Mouse (Mus musculus) cerebellum, postnatal 14 days (tissue): Measurements from ENCODE around the gene Frmd3.
"Not testable (repeated sequence)": the region's sequence is repeated elsewhere in the genome, so short reads cannot be mapped to it uniquely, and the experiment has no call there.

ENCODE experiments used
- DNase-seq, 2 experiments: peaks; one replicate each; pipeline ENCODE4 v3.0.0; 2021; ENCODE audit warnings: mixed read lengths in 2 of 2

Gene Frmd3

DNA sequence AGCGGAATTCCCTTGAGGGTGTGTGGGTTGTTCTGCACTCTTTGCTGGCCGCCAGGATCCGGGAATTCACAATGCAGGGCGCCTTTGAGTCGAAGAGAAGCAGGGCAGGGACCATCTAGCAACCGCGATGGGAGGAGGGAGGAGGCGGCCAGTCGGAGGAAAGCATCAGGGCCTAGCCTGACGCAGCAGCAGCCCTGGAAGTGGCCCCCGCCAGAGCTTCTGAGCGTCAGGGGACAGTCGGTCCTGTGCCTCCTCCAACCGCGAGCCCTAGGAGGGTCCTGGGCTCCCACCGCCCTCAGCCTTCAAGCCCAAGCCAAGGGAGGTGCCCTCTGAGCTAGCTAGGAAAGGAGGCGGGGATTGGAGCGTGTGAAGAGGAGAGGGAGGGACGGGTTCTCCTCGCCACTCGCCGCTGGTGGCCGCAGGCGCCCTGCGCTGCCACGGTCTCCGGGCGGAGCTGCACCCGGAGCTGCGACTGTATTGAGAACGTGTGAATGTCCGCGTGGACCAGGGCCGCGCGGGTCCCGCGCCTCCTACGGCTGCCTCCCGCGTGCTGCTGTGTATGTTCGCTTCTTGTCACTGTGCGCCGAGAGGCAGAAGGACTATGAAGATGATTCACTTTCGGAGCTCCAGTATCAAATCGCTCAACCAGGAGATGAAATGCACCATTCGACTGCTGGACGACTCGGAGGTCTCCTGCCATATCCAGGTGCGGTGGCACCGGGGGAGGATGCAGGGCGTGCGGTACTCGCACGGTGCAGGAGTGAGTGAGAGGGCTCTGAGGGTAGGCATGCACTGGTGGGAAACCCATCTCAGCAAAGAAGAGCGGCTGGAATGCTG lies at the start of gene Frmd3:
Gene Frmd3 (plus strand): TSS at position 232 of the 837 bp plus-strand sequence.
- peak; percentile 75 to 81 for DNase-seq

DNA sequence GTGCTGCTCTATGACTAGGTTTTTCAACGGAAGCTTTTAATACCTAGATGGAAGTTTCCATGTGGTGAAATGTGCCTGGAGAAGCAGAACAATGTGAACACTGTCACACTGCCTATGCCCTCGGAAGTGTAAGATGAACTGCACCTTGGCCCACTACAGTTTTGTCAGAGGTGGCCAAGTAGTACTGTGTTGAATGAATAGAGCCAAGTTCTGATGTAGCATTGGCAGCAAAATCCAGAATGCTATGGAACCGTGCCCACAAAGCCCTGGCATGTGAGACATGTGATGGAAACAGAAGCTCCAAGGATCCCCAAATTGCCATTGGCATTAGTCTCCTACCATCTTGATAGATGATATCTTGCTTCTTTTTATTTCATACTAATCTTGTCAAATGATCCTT lies 32.8 kb upstream of the Frmd3 start:
- peak; percentile 90 to 91 for DNase-seq

DNA sequence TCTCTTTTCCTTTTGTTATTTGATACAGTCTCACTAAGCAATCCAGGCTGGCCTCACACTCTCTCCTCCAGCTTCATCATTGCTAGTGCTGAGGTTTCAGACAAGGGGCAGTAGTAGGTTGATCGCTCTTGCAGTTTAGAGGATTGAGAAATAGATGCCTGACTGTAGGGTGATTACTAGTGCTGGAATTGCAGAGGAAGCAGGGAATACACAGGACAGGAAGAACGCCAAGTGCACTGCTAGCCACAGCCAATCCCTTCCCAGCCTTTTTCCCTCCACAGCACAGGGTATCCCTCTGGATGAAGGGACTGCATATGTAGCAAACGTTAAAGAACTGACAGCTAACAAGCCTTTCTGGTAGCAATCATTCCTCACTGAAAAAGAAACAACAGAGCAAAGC lies 965 bp upstream of the Frmd3 start:
- DNase-seq = peak; percentile 2 to 17

DNA sequence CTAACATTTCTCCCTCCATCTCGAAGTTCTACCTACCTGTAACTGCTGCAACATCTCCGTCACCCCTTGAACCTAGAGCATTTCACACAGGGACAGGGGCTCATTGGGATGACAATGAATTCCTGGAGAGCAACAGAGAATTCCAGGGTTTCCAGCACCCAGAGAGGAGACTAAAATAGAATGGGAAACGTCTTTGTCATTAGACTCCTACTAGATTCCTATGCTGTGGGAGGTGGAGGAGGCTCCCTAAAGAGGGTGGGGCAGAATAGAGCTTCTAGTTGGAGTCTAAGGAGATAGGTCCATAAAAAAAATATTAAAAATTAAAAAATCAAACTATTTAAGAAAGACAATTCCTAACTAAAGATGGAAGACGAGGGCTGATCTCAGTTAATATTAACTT lies 542 bp upstream of the Frmd3 start:
- peak; percentile 1 to 23 for DNase-seq

DNA sequence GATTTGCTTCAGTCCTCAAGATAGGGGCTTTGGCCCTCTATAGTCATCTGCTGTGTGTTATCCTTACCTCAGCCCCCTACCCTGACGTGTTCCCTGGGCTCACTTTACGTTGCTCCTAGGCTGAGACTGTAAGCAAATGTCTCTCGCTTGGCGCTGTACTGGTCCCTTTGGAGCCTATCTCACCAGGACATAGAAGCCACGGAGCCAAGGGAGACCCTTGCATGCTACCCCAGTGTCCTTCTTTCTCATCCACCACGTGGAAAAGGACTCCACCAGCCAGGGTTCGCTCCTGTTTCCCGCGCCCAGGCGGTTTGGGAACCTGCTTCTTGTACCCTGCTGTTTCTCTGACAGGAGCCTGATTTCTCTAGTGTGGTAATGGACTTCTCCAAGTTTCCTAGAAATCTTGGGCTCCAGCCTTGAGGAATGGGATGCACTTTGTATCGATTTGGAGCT lies 832 bp downstream of the Frmd3 start:
- DNase-seq = peak; percentile 29 to 45

DNA sequence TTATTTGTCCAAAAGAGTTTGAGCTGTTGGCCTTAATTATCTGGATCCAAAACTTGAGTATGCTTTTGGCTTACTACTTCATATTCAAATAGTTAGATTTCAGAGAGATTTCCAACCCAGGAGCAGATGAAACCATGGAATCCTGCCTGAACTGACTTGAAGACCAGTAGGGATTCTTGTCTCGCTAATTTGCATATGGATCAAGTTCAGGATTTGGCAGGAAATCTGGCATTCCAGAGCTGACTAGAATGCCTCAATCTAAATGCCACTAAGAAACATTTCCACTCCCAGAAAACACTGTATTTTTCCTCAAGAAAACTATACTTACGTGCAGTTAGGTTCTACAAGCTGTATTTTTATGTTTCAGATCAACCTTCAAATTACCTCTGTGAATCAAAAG lies 6.8 kb downstream of the Frmd3 start:
- peak in 1 of 2 experiments; percentile 42 for DNase-seq

DNA sequence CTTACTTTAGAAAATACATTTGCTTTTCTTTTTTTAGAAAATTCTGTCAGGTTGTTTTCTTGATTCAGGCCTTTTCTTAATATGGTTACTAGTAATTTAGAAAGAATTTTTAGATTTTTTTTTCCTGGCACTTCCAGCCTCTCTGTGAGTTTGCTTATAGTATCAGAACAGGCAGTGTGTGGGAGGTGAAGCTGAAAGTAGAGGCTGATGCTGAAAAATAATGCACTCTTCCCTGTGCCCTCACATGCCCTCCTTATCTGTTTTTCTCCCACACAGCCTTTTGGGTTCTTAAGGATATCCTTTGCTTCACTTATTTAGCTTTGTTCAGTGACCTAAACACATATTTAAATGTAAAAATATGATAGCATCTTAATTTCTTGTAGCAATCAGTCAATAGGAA lies 30.0 kb downstream of the Frmd3 start:
- DNase-seq = no peak

DNA sequence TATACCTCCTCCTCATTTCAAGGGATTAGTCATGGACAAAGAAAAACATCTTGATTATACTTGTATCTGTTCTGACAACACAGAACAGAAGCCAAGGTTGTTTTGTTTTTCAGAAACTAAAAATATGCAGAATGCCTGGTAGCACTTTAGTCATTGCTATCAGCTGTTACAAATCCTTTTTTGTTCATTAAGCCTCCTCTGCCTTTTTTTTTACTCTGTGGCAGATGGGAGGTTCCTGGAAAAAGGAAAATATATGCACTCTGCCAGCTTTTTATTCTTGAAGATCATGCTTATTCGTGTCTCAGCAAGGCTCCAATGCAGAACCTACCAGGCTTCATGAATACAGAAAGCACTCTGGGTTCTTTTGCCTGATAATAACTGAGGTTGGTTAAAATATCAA lies 38.5 kb downstream of the Frmd3 start:
- no peak for DNase-seq

DNA sequence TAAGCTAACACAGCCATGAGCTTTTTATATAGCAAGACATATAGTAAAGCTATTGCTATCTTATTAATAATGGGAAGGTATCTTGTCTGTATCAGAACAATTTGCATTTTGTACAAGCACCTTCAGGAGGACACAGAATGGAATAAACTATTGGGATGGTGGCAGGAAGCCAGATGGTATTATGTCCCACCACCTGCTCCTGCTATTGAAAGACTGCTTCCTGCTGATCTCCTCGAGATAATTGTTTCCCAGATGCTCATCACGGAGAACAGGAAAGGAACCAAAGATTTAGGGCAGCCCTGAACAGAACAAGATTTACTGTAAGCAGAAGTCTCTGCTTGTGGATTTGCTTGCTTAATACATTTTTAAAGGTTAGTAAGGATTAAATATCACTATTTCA lies 63.5 kb downstream of the Frmd3 start:
- peak; percentile 69 to 79 for DNase-seq

DNA sequence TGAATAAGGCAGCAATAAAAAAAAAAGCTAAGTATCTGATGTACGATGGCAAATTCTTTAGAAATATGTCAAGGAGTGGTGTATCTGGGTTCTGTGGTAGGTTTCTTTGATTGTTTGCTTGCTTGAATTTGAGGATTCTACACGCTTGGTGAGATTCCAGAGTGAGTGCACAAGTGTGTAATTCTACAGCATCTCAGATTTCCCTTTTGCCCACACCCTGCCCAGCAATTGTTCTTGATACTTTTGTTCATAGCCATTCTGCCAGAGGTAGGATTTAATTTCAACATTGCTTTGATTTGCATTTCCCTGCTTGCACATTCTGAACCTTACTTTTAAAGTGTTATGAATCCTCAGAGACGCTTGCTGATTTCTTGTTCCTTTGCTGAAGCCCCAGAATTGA lies 97.6 kb downstream of the Frmd3 start:
- no peak for DNase-seq

DNA sequence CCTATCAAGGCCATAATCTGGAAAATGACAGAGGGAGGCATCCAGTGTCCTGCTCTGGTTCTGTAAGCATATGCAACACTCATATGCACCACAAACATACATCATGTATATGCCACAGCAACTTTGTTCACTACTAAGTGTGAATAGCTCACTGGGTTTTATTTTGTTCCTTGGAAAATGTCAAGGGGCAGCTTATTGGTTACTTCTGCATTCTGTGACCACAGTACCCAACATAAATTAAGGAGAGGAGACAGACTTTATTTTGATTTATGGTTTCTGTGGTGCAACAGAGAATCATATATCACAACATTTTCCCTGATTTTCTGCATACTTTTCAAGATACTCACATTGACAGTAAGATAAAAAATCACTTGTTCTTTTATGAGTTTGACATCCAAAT lies 178.3 kb downstream of the Frmd3 start:
- DNase-seq = no peak

DNA sequence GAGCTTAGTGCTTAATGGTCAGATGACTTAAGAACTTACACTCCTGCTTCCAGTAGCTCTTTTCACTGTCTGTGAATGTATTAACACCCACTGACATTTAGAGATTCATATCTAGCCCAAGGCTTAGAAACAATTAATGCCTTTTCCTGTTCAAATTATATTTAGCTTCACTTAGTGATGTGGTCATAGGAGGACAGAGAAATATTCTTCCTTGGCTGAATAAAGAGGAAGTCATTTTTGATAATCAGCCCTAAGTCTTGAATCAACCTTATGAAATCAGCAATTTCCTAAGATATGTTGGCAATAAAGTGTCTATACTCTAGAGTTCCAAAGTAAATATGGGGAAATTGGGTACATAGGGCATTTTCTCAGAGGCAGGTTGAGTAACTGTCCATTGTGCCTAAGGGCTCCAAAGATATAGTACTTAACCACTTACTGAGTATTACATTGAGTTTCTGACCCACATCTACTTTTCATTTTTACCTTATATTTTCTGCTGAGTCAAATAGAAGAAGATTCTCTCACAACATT lies 188.1 kb downstream of the Frmd3 start:
- no peak for DNase-seq

DNA sequence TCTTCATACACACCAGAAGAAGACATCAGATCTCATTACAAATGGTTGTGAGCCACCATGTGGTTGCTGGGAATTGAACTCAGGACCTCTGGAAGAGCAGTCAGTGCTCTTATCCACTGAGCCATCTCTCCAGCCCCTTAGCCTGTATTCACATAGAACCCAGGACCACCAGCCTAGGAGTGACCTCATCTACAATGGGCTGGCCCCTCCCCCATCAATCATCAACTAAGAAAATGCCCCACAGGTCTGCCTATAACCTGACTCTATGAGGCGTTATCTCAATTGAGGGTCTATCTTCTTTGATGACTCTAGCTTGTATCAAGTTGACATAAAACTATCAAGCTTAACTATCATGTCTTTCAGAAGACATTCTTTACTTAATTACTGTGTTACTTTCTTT lies 208.5 kb downstream of the Frmd3 start:
- DNase-seq = not testable (repeated sequence)

DNA sequence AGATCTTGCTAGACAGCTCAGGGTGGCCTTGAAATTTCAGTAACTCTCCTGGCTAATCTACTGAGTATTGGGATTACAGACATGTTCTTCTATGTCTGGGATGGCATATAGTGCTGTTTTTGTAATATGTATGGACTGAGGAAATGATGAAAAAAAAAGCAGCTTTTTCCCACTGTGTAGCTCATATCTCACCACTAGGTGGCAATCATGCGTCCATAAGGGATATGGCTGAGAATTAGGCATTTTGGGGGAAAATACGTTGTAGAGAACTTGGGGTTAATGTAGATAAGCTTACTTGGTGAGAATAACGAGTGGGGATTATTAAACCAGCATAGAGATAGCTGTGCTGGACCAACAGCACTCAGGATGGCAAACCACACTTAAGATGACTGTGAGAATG lies 209.1 kb downstream of the Frmd3 start:
- peak; percentile 22 to 49 for DNase-seq

DNA sequence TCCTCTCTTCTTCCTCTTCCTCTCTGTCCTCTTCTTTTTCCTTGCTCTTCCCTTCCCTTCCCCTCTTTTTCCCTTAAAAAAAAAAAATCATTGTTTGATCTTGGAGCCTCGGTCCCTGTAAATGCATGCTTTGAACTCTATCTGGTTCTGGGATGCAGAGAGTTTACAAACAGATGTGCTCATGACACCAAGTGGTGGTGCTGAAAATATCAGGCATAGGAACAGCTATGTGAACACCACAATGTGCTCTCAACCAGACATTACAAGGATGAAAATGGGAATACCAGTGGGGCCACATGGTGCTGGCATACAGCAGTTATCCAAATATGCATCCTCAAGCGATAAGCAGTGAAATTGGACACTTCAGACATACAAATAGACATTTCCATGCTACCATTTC lies 211.0 kb downstream of the Frmd3 start:
- no peak for DNase-seq

DNA sequence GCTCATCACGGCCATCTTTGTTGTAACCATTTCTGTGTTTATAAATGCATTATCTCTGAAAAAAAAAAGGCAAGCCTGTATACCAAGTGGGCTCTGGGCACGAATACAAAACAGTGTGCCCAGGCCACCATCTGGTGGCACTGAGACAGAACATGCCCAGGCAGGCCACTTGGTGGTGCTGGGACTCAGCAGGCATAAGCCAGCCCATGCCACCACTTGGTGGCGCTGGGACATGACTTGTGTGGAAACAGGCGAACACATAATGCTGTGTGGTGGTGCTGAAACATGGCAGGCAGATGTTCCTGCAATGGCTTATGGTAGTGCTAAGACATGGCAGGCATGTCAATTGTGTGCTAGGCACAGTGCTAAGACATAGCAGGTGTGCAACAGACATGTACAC lies 217.8 kb downstream of the Frmd3 start:
- peak in 1 of 2 experiments; percentile 37 for DNase-seq

DNA sequence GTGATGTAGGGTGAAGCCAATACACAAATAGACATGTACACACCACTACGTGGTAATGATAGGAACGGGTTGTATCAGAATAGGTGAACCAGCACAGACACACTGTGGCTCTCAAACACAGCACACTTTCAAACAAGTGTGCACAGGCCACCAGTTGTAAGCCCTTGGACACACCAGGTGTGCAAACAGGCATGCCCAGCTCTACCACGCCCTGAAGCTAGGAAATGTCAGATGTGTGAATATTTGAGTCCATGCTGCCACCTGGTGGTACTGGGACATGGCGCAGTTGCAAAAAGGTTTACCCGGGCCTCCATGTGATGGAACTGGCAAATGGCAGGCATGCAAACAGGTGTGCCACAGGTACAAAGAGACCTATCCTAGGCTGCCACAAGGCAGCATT lies 218.2 kb downstream of the Frmd3 start:
- peak; percentile 66 to 74 for DNase-seq

DNA sequence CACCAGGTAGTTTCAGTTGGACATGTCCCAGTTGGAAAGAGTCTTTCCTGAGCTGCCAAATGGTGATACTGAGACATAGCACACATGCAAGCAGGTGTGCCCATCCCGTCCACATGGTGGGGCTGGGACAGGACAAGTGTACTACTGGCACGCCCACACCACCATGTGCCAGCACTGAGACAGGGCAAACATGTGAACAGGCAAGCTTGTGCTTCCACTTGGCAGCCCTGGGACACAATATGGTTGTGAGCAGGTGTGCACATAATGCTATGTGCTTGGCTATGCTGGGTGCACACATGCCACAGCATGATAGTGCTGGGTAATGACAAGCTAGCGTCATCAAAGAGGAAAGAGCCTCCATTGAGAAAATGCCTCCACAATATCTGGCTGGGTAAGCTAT lies 220.3 kb downstream of the Frmd3 start:
- DNase-seq = peak; percentile 59 to 68

DNA sequence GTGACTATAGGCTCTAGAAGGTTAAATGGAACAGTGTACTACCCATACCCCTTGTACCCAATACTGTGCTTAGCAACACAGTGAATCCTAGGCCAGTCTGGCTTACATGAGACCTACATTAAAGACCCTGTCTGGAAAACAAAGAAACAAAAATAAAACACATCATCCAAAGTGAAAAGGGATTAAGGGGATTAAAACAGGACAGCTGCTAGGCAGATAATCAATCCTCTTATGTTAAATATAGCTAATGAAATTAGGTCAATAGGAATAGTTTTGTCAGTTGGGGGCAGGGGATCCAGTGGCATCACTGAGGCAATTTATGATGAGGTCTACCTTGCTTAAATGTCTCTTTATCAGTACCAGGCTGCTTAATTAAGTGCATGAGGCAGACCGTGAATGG lies 228.9 kb downstream of the Frmd3 start, which contains the start of gene Kdm4c:
Gene Kdm4c (plus strand): TSS at position 322 of the 400 bp plus-strand sequence.
- no peak for DNase-seq
